Mouse (Mus musculus) retina, adult 2 months (tissue): ENCODE data around the gene Magt1.
"Not testable (repeated sequence)": the region's sequence is repeated elsewhere in the genome, so short reads cannot be mapped to it uniquely, and the experiment has no call there.

Experiments
- DNase-seq: peaks from one replicate; pipeline ENCODE4 v3.0.0-alpha.2; 2012; ENCODE audit warnings: low read depth, low spot score

Magt1 gene

GRCm38 (mm10) chrX:105953999-105954398 lies 57.7 kb downstream of the Magt1 start:
- no peak for DNase-seq

- DNase-seq: no peak
Observed at GRCm38 (mm10) chrX:105946357-105946756, 65.3 kb downstream of the Magt1 start.

GRCm38 (mm10) chrX:105939245-105939644 lies 72.5 kb downstream of the Magt1 start:
- no peak for DNase-seq

GRCm38 (mm10) chrX:105937736-105938135 lies 74.0 kb downstream of the Magt1 start:
- no peak for DNase-seq

- no peak for DNase-seq
Observed at GRCm38 (mm10) chrX:105934341-105934740, 77.4 kb downstream of the Magt1 start.

GRCm38 (mm10) chrX:105929478-105930038 lies 82.1 kb downstream of the Magt1 start:
- DNase-seq: no peak

GRCm38 (mm10) chrX:105928861-105929477 lies 82.7 kb downstream of the Magt1 start, which contains the start of gene Atrx:
Atrx (minus strand) TSS chrX:105929403.
- peak; percentile 54 for DNase-seq

- no peak for DNase-seq
Observed at GRCm38 (mm10) chrX:105927941-105928860, 83.5 kb downstream of the Magt1 start.

- DNase-seq: no peak
Observed at GRCm38 (mm10) chrX:105926121-105926735, 85.5 kb downstream of the Magt1 start.

- no peak for DNase-seq
Observed at GRCm38 (mm10) chrX:105924326-105925070, 87.2 kb downstream of the Magt1 start.

GRCm38 (mm10) chrX:105923896-105924295 lies 87.8 kb downstream of the Magt1 start:
- no peak for DNase-seq

- not testable (repeated sequence) for DNase-seq
Observed at GRCm38 (mm10) chrX:105922986-105923385, 88.7 kb downstream of the Magt1 start.

- DNase-seq: no peak
Observed at GRCm38 (mm10) chrX:105921421-105921820, 90.3 kb downstream of the Magt1 start.
